Mouse (Mus musculus) CH12.LX (cell line): ENCODE measurements at regions not wholly inside any gene's neighbourhood (a gene's known extent, or its start where the extent isn't known, plus 50 kb on each side); places are given as distances from the start of the nearest gene placed in this dataset.

Experiments
- CTCF ChIP-seq, 2 experiments: IDR thresholded peaks in 1 of 2; conservative IDR thresholded peaks in 1 of 2; 2 replicates each; pipeline ENCODE4 v1.5.1; 2011 to 2012; ENCODE audit warnings: low read depth in 2 of 2, low read length in 2 of 2, improper control_type of control experiment in 1 of 2, inconsistent platforms in 1 of 2, mild to moderate bottlenecking in 1 of 2, moderate library complexity in 1 of 2
- ETS1 ChIP-seq: conservative IDR thresholded peaks from 2 replicates; pipeline ENCODE4 v1.6.1; 2012; ENCODE audit warnings: low read depth, mild to moderate bottlenecking, inconsistent platforms, low read length, improper control_type of control experiment, moderate library complexity
- KAT2A ChIP-seq: IDR thresholded peaks from 2 replicates; pipeline ENCODE4 v1.6.1; 2012; ENCODE audit warnings: low read length, improper control_type of control experiment, inconsistent platforms; ENCODE audit not compliant: insufficient replicate concordance
- ZKSCAN1 ChIP-seq: IDR thresholded peaks from 2 replicates; pipeline ENCODE4 v1.6.1; 2012; ENCODE audit warnings: low read depth, inconsistent platforms, low read length, improper control_type of control experiment, borderline replicate concordance

DNA sequence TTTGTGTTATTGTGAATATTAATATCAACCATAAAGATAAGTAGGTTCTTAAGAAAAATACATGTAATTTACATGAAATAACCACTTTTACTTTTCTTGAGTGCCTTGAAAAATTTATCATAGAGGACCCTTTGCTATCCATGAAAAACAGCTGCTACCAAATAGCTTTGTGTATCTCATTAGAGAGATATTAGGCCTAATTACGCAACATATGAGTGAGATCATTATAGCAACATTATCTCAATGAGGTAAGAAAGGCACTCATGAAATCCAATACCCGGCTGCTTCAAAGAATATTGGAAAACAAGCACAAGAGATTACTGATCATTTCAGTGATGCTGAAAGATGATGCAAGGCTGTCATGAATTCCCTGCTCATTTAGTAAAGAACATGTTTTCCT lies 74.9 kb upstream of the Gm11146 start:
- no peak for TF ChIP-seq KAT2A
- TF ChIP-seq CTCF (conservative IDR thresholded peaks at IDR 0.05 in 1 of 2, IDR thresholded peaks at IDR 0.05 in 1 of 2; ENCODE audit: low read depth in 2 of 2, low read length in 2 of 2): no peak
- no peak for TF ChIP-seq ZKSCAN1
- TF ChIP-seq ETS1: no peak
